Mouse (Mus musculus): ENCODE measurements at regions not wholly inside any gene's neighbourhood (a gene's known extent, or its start where the extent isn't known, plus 50 kb on each side); places are given as distances from the start of the nearest gene placed in this dataset.

GRCm38 (mm10) chr15:42768396-42768795 is 2634.2 kb downstream of the 9330182O14Rik start:
- ATAC-seq (ENCODE audit: poor library complexity, severe bottlenecking), result no peak

- no peak for ATAC-seq (ENCODE audit: poor library complexity, severe bottlenecking)
Observed at GRCm38 (mm10) chr15:42779903-42780302, 2645.7 kb downstream of the 9330182O14Rik start.

- ATAC-seq (ENCODE audit: poor library complexity, severe bottlenecking), result no peak
Observed at GRCm38 (mm10) chr15:42801217-42801616, 2667.1 kb downstream of the 9330182O14Rik start.

GRCm38 (mm10) chr15:42810871-42811490 is 2676.8 kb downstream of the 9330182O14Rik start:
- ATAC-seq (ENCODE audit: poor library complexity, severe bottlenecking), result no peak

- no peak for ATAC-seq (ENCODE audit: poor library complexity, severe bottlenecking)
Observed at GRCm38 (mm10) chr15:42815026-42815724, 2681.0 kb downstream of the 9330182O14Rik start.

GRCm38 (mm10) chr15:42838839-42839238 is 2704.7 kb downstream of the 9330182O14Rik start:
- no peak for ATAC-seq (ENCODE audit: poor library complexity, severe bottlenecking)

- peak; percentile 54 for ATAC-seq (ENCODE audit: poor library complexity, severe bottlenecking)
Observed at GRCm38 (mm10) chr15:42850003-42850402, 2715.8 kb downstream of the 9330182O14Rik start.

GRCm38 (mm10) chr15:42872491-42872890 is 2738.3 kb downstream of the 9330182O14Rik start:
- no peak for ATAC-seq (ENCODE audit: poor library complexity, severe bottlenecking)

GRCm38 (mm10) chr15:42894611-42895010 is 2760.4 kb downstream of the 9330182O14Rik start:
- no peak for ATAC-seq (ENCODE audit: poor library complexity, severe bottlenecking)

- no peak for ATAC-seq (ENCODE audit: poor library complexity, severe bottlenecking)
Observed at GRCm38 (mm10) chr15:42900056-42900455, 2765.9 kb downstream of the 9330182O14Rik start.

- no peak for ATAC-seq (ENCODE audit: poor library complexity, severe bottlenecking)
Observed at GRCm38 (mm10) chr15:42901782-42902181, 2767.6 kb downstream of the 9330182O14Rik start.

GRCm38 (mm10) chr15:42911357-42911756 is 2777.2 kb downstream of the 9330182O14Rik start:
- ATAC-seq (ENCODE audit: poor library complexity, severe bottlenecking), result peak; percentile 45; the same call in 1 of the 2 replicates

GRCm38 (mm10) chr15:42912880-42913279 is 2778.7 kb downstream of the 9330182O14Rik start:
- no peak for ATAC-seq (ENCODE audit: poor library complexity, severe bottlenecking)

GRCm38 (mm10) chr15:42913285-42913684 is 2779.1 kb downstream of the 9330182O14Rik start:
- ATAC-seq (ENCODE audit: poor library complexity, severe bottlenecking), result no peak

GRCm38 (mm10) chr15:42914099-42914498 is 2779.9 kb downstream of the 9330182O14Rik start:
- ATAC-seq (ENCODE audit: poor library complexity, severe bottlenecking), result peak; percentile 80

GRCm38 (mm10) chr15:42915195-42915594 is 2781.0 kb downstream of the 9330182O14Rik start:
- no peak for ATAC-seq (ENCODE audit: poor library complexity, severe bottlenecking)

- ATAC-seq (ENCODE audit: poor library complexity, severe bottlenecking), result no peak
Observed at GRCm38 (mm10) chr15:42921618-42922017, 2787.5 kb downstream of the 9330182O14Rik start.

- no peak for ATAC-seq (ENCODE audit: poor library complexity, severe bottlenecking)
Observed at GRCm38 (mm10) chr15:42928331-42928730, 2794.2 kb downstream of the 9330182O14Rik start.

- ATAC-seq (ENCODE audit: poor library complexity, severe bottlenecking), result no peak
Observed at GRCm38 (mm10) chr15:42944610-42945009, 2810.4 kb downstream of the 9330182O14Rik start.

GRCm38 (mm10) chr15:42955167-42955566 is 2821.0 kb downstream of the 9330182O14Rik start:
- no peak for ATAC-seq (ENCODE audit: poor library complexity, severe bottlenecking)

GRCm38 (mm10) chr15:42962747-42963338 is 2828.7 kb downstream of the 9330182O14Rik start:
- ATAC-seq (ENCODE audit: poor library complexity, severe bottlenecking), result peak; percentile 78

- peak; percentile 88 for ATAC-seq (ENCODE audit: poor library complexity, severe bottlenecking)
Observed at GRCm38 (mm10) chr15:42965314-42965713, 2831.1 kb downstream of the 9330182O14Rik start.

Data from megakaryocyte, adult 5-6 weeks (primary cell).